Mouse (Mus musculus): ENCODE measurements at regions not wholly inside any gene's neighbourhood (a gene's known extent, or its start where the extent isn't known, plus 50 kb on each side); places are given as distances from the start of the nearest gene placed in this dataset.
A peak's percentile ranks its signal among the peaks of the same experiment; 100 is the strongest.

- DNase-seq: no peak
Observed at GRCm38 (mm10) chr13:97442283-97442682, 201.4 kb downstream of the Enc1 start.

- no peak for DNase-seq
Observed at GRCm38 (mm10) chr13:97441803-97442202, 200.9 kb downstream of the Enc1 start.

- no peak for DNase-seq
Observed at GRCm38 (mm10) chr13:97439216-97439979, 198.5 kb downstream of the Enc1 start.

- peak; percentile 31 for DNase-seq
Observed at GRCm38 (mm10) chr13:97438692-97439091, 197.8 kb downstream of the Enc1 start.

GRCm38 (mm10) chr13:97438277-97438676 is 197.4 kb downstream of the Enc1 start:
- no peak for DNase-seq

GRCm38 (mm10) chr13:97436719-97437350 is 195.9 kb downstream of the Enc1 start:
- DNase-seq: no peak

GRCm38 (mm10) chr13:97435865-97436718 is 195.2 kb downstream of the Enc1 start:
- DNase-seq: peak; percentile 70

- DNase-seq: peak; percentile 52
Observed at GRCm38 (mm10) chr13:97434961-97435864, 194.3 kb downstream of the Enc1 start.

- no peak for DNase-seq
Observed at GRCm38 (mm10) chr13:97434167-97434566, 193.3 kb downstream of the Enc1 start.

GRCm38 (mm10) chr13:97432627-97433026 is 191.7 kb downstream of the Enc1 start:
- no peak for DNase-seq

GRCm38 (mm10) chr13:97430885-97431284 is 190.0 kb downstream of the Enc1 start:
- DNase-seq: no peak

- DNase-seq: no peak
Observed at GRCm38 (mm10) chr13:97428163-97428562, 187.3 kb downstream of the Enc1 start.

- DNase-seq: no peak
Observed at GRCm38 (mm10) chr13:97427537-97427936, 186.6 kb downstream of the Enc1 start.

- no peak for DNase-seq
Observed at GRCm38 (mm10) chr13:97425731-97426130, 184.8 kb downstream of the Enc1 start.

- DNase-seq: no peak
Observed at GRCm38 (mm10) chr13:97423911-97424310, 183.0 kb downstream of the Enc1 start.

- DNase-seq: no peak
Observed at GRCm38 (mm10) chr13:97423298-97423817, 182.5 kb downstream of the Enc1 start.

- no peak for DNase-seq
Observed at GRCm38 (mm10) chr13:97422897-97423296, 182.0 kb downstream of the Enc1 start.

- DNase-seq: no peak
Observed at GRCm38 (mm10) chr13:97421831-97422230, 180.9 kb downstream of the Enc1 start.

- no peak for DNase-seq
Observed at GRCm38 (mm10) chr13:97420773-97421172, 179.9 kb downstream of the Enc1 start.

GRCm38 (mm10) chr13:97419100-97419499 is 178.2 kb downstream of the Enc1 start:
- no peak for DNase-seq

GRCm38 (mm10) chr13:97418681-97419080 is 177.8 kb downstream of the Enc1 start:
- DNase-seq: no peak

GRCm38 (mm10) chr13:97418081-97418480 is 177.2 kb downstream of the Enc1 start:
- no peak for DNase-seq
